Mouse (Mus musculus) cerebellum, adult 9-10 months (tissue): ENCODE results near the gene Iqck.

Experiments
- DNase-seq: peaks from one replicate; pipeline ENCODE4 v3.0.0; 2022

Gene Iqck

DNA sequence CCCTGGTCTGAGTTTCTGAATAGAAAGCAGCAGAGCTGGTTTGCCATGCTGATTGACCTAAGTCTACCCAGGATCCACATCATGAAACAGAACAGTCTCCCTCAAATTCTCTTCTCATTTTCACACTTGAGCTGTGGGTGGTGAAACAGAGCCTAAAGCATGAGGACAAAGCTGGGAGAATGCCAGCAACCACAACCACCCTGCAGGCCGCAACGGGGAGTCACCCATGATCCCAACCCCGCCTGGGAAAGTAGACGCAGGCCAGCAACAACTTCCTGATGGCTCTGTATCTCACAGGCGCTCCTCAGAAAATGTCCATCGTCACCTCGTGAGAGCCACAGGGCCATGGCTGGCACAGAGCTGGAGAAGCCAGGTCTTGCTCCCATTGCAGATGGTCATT, 4.0 kb upstream of the Iqck start:
- peak; percentile 31 for DNase-seq

DNA sequence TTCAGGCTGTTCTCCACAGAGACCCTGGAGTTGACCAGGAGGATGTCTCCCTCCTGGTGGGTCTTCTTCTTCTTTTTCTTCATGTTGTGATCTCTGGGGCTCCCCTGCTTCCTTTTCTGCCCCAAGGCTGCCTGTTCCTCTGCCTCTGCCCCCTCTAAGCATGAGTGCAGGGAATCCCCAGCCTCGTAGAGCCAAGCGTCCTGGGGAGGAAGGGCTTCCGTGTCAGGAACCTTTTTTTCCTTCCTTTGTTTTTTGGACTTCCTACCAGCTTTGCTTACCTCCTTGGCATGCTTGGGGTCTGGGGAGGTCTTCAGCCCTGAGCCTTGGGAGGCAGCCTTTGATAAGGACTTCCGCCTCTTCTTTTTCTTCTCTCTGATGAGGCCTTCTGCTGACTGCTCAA, 2.9 kb upstream of the Iqck start:
- no peak for DNase-seq

GRCm38 (mm10) chr7:118854606-118855005, 946 bp upstream of the Iqck start:
- no peak for DNase-seq

- no peak for DNase-seq
Measured at GRCm38 (mm10) chr7:118855877-118856304, 339 bp downstream of the Iqck start, which contains the start of gene Knop1. Knop1 (minus strand) TSS chr7:118856254.

GRCm38 (mm10) chr7:118858640-118859039, 3.1 kb downstream of the Iqck start:
- DNase-seq = no peak

DNA sequence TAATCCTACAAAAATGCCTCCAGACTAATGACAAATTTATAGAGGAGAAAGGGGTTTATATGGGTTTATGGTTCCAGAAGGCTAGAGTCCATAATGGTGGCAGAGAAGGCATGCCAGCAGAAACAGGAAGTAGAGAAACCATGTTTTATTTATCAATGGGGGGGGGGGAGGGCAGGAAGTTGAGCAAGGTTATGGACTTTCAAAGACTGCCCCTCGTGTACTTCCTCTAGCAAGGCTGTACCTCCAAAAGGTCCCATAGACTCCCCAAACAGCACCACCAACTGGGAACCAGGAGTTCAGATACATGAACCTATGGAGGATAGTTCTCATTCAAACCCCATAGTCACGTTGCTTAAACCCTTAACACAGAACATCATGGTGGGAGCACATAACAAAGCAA, 9.8 kb downstream of the Iqck start:
- no peak for DNase-seq

DNA sequence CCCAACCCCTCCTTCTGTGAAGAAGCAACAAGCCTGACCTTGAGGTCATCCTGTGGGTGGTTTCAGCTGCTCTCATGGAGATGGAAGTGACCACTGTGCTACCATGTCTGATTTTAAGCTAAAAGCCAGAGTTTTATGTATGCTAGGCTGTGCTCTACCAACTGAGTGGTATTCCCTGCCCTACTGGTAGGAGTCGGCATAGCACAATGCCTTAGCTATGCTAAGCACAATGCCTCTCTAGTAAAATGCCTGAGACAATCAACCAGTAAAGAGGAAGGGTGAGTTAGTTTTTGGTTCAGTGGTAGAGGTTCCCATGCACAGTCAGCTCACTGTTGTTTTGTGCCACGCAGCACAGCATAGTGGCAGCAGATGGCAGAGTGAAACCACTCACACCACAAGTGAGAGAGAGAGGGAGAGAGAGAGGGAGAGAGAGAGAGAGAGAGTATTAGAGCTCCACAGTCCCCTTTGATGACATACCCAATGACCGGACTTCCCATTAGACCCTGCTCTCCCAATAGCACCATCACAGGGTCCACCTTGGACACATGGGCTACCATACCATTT, 24.0 kb downstream of the Iqck start:
- DNase-seq = no peak

GRCm38 (mm10) chr7:118883957-118884356, 28.4 kb downstream of the Iqck start:
- no peak for DNase-seq

GRCm38 (mm10) chr7:118884969-118885368, 29.4 kb downstream of the Iqck start:
- no peak for DNase-seq

DNA sequence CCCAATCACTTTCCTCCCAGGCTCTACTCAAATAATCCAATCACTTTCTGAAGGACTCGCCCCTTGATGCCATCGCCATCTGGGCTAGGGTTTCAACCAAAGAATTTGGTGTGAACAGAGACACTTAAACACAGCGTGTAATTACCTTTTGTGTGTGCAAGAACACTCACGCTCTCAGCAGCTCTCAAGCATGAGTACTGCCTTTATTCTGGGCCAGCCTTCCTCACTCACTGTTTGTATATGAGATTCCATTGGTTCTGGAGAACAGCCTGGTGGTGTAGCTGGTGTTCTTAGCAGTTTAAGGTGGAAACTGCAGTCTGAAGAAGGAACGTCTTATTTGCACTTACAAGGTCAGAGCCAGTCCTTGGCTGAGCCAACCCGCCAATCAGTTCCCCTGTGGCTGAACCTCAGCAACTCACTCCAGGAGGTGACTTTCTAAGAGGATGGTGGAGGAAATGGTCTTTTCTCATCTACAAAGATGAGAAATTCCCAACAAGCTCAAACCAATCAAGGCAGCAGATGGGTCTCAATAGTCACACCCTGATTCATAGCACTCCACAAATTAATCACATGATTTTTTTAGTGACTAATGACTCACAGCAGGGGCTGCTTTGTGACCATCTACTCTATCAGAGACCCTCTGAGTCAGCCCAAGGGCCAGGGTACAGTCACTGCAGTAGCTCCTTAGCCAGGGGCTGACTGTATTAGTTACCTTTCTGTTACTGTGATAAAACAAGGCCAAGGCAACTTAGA, 31.9 kb downstream of the Iqck start:
- no peak for DNase-seq

- no peak for DNase-seq
Measured at GRCm38 (mm10) chr7:118889046-118889680, 33.6 kb downstream of the Iqck start.

- DNase-seq = no peak
Measured at GRCm38 (mm10) chr7:118895469-118896450, 40.2 kb downstream of the Iqck start.

DNA sequence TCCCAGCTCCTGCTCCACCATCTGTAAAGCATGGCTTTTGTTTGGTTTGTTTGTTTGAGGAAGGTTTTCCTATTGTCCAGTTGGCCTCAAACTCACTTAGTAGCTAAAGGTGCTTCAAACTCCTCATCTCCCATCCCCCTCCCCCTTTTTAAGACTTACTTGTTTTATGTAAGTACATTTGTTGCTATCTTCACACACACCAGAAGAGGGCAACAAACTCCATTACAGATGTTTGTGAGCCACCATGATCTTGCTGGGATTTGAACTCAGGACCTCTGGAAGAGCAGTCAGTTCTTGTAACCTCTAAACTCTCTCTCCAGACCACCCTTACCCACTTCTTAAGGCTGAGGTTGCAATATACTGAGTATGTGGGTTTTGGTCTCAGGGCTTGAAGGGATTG, 42.5 kb downstream of the Iqck start:
- no peak for DNase-seq

- DNase-seq = no peak
Measured at GRCm38 (mm10) chr7:118900090-118900489, 44.5 kb downstream of the Iqck start.

DNA sequence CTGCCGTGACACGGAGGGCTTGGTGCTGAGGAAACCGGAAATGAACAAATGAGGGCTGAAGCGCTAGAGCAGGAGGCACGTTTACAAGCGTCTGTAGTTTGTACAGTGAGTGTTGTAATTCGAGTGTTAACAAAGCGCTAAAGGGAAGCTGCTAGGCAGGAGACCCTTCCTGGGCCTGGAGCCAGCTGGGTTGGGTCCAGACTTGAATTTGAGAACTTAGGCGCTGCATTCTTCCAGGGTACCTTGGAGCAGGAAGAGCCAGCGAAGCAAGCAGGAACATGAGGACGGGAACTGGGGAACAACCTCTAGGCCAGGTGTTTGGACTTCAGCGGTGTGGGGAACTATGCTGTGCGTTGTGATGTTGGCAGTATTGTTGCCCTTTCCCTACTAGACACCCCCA, 47.4 kb downstream of the Iqck start:
- no peak for DNase-seq

- no peak for DNase-seq
Measured at GRCm38 (mm10) chr7:118903879-118904278, 48.3 kb downstream of the Iqck start.

GRCm38 (mm10) chr7:118904530-118904929, 49.0 kb downstream of the Iqck start:
- DNase-seq = no peak

DNA sequence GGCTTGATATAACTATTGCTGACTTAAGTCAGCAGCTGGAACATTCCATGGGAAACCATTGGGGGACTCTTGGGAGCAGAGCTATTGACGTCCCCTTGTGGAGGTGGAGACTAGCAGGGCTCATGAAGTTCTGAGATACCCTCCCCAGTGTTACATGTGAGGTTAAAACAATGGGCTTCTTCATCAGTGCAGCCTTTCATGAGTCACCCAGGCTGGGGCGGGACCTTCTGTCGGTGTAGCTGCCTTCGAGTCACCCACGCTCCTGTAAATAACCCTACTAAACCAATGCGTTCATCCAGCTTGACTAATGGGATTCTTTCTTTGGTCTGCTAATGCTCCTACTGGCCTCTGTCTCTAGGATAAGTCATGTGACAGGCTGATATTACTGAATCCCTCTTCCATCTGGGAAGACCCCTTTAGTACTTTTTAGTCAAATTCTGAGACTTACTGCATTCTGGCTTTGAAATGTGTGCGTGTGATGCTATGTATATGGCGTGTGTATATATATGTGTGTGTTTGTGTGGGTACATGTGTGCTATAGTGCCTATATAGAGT, 53.5 kb downstream of the Iqck start:
- no peak for DNase-seq

GRCm38 (mm10) chr7:118910464-118910863, 54.9 kb downstream of the Iqck start:
- DNase-seq = no peak

- no peak for DNase-seq
Measured at GRCm38 (mm10) chr7:118911170-118911569, 55.6 kb downstream of the Iqck start.

DNA sequence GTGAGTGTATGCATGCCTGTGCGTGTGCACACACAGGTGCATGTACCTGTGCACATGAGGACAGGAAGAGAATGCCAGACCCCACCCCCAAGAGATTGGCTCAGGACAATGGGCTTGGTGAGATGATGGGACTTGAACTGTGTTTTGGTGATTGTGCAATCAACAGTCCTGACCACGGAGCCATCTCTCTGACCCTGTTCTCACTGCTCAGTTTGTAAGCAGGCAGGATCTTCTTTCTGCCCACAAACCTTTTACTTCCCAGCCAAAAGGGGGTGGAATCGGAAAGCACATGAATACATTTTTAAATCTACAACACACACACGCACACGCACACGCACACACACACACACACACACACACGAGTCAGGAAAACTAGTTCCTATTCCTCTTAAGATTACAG, 56.0 kb downstream of the Iqck start:
- no peak for DNase-seq

GRCm38 (mm10) chr7:118912049-118912490, 56.5 kb downstream of the Iqck start:
- DNase-seq = no peak
